Mouse (Mus musculus): ENCODE results near the gene Gm37419. TPM values are rescaled to one million over a fixed set of nuclear protein-coding genes. Genes with fewer than 3 reads are reported as not detected.

The Gm37419 gene
- polyA plus RNA-seq, 2 experiments, result not detected

DNA sequence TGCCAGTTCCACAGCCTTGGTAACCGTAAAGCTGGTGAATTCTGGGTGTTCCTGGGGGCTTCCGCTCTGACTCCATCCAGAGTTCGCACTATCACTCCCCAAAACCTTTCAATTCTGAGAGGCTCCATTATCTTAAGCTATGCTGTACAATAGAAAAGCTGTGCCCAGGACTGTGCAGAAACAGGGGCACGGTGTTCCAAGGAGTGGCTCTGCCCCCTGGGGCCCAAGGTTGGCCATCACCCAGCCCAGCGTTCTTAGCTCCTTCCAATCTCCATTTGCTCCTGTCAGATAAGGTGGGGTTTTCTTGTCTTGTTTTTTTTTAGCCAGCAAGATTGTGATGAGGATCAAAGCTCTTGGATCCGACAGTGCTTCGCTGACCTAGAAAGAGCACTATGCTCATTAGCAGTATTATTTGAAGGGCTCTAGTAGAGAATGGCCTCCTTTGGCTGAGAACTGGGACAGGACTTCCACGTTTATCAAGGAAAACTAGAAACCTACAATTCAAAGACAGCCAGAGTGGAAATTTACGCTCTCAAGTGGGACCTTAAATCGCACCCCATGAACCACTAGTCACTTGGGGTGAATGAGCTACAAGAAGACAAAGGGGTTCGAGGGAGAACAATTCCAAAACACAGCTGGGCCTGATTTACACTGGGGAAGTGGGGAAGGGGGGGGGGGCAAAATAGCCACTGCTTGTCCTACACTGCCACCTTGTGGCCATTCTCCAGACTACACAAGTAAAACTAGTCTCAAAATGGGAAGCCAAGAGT is 34.9 kb upstream of the Gm37419 start:
- WGBS (ENCODE audit: insufficient replicate concordance), result 40% methylated on average over 11 of the region's 11 CpGs
- Histone ChIP-seq H3K9me3 (ENCODE audit: control insufficient read depth, low read length) (no peaks in the 10 kb centered on the region), H3K4me3 (ENCODE audit: insufficient read depth in 1 of 2, low read depth in 2 of 2, low read length in 2 of 2) (no peak overlapping the region), H3K4me1 (replicated peaks; ENCODE audit: control insufficient read depth in 2 of 2, insufficient read depth in 2 of 2, low read length in 1 of 2) (no peaks in the 10 kb centered on the region), H3K27me3 (ENCODE audit: control insufficient read depth, insufficient read depth, low read length) (no peaks in the 10 kb centered on the region), H3K4me2 (ENCODE audit: low read depth) (no peak overlapping the region), H3K36me3 (replicated peaks; ENCODE audit: control insufficient read depth, insufficient read depth, low read depth) (no peaks in the 10 kb centered on the region), H3K9ac (replicated peaks) (no peak overlapping the region), H3K27ac (no peak overlapping the region)
- DNase-seq (ENCODE audit: low read depth in 3 of 3, low spot score in 3 of 3) (no peak), ATAC-seq (ENCODE audit: insufficient read depth) (no peak)
- TF ChIP-seq EP300 (IDR thresholded peaks at IDR 0.05; ENCODE audit: low read depth) (no peak), CTCF (IDR thresholded peaks at IDR 0.05; ENCODE audit: low read depth) (peak; percentile 69)

DNA sequence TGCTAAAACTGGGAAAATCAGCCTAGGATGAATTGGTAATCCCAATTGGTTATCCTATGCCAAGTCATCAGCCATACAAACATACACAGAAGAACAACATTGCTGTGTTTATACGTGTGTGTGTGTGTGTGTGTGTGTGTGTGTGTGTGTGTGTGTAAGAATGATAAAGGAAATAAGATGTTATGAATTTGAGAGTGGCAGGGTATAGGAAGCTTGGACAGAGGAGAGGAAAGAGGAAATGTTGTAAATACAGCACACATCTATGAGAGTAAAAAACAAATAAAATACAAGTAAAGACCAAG is 34.4 kb upstream of the Gm37419 start:
- DNase-seq (ENCODE audit: low read depth in 3 of 3, low spot score in 3 of 3) (no peak), ATAC-seq (ENCODE audit: insufficient read depth) (no peak)
- H3K4me3 ChIP-seq (ENCODE audit: insufficient read depth in 1 of 2, low read depth in 2 of 2, low read length in 2 of 2), result no peak overlapping the region
- TF ChIP-seq CTCF (IDR thresholded peaks at IDR 0.05; ENCODE audit: low read depth) (no peak), EP300 (IDR thresholded peaks at IDR 0.05; ENCODE audit: low read depth) (no peak)
- H3K4me1 ChIP-seq (replicated peaks; ENCODE audit: control insufficient read depth in 2 of 2, insufficient read depth in 2 of 2, low read length in 1 of 2), result no peaks in the 10 kb centered on the region
- H3K9ac ChIP-seq (replicated peaks), result no peak overlapping the region
- H3K27me3 ChIP-seq (ENCODE audit: control insufficient read depth, insufficient read depth, low read length), result no peaks in the 10 kb centered on the region
- H3K36me3 ChIP-seq (replicated peaks; ENCODE audit: control insufficient read depth, insufficient read depth, low read depth), result no peaks in the 10 kb centered on the region
- H3K9me3 ChIP-seq (ENCODE audit: control insufficient read depth, low read length), result no peaks in the 10 kb centered on the region
- no peak overlapping the region for H3K27ac ChIP-seq
- H3K4me2 ChIP-seq (ENCODE audit: low read depth), result no peak overlapping the region
- WGBS (ENCODE audit: insufficient replicate concordance), result 6% methylated on average over 1 of the region's 1 CpGs

GRCm38 (mm10) chr16:23958938-23959337 is 29.3 kb upstream of the Gm37419 start:
- ATAC-seq (ENCODE audit: insufficient read depth) (no peak), DNase-seq (ENCODE audit: low read depth in 3 of 3, low spot score in 3 of 3) (no peak)
- H3K27ac ChIP-seq, result no peak overlapping the region
- H3K36me3 ChIP-seq (replicated peaks; ENCODE audit: control insufficient read depth, insufficient read depth, low read depth), result no peaks in the 10 kb centered on the region
- H3K9ac ChIP-seq (replicated peaks), result no peak overlapping the region
- no peak overlapping the region for H3K4me3 ChIP-seq (ENCODE audit: insufficient read depth in 1 of 2, low read depth in 2 of 2, low read length in 2 of 2)
- no peaks in the 10 kb centered on the region for H3K27me3 ChIP-seq (ENCODE audit: control insufficient read depth, insufficient read depth, low read length)
- H3K4me1 ChIP-seq (replicated peaks; ENCODE audit: control insufficient read depth in 2 of 2, insufficient read depth in 2 of 2, low read length in 1 of 2), result no peaks in the 10 kb centered on the region
- H3K4me2 ChIP-seq (ENCODE audit: low read depth), result no peak overlapping the region
- TF ChIP-seq CTCF (IDR thresholded peaks at IDR 0.05; ENCODE audit: low read depth) (no peak), EP300 (IDR thresholded peaks at IDR 0.05; ENCODE audit: low read depth) (no peak)
- H3K9me3 ChIP-seq (ENCODE audit: control insufficient read depth, low read length), result no peaks in the 10 kb centered on the region

GRCm38 (mm10) chr16:23962401-23962800 is 25.9 kb upstream of the Gm37419 start:
- ATAC-seq (ENCODE audit: insufficient read depth) (no peak), DNase-seq (ENCODE audit: low read depth in 3 of 3, low spot score in 3 of 3) (no peak)
- no peaks in the 10 kb centered on the region for H3K9me3 ChIP-seq (ENCODE audit: control insufficient read depth, low read length)
- no peak overlapping the region for H3K4me3 ChIP-seq (ENCODE audit: insufficient read depth in 1 of 2, low read depth in 2 of 2, low read length in 2 of 2)
- no peak for TF ChIP-seq EP300 (IDR thresholded peaks at IDR 0.05; ENCODE audit: low read depth)
- TF ChIP-seq CTCF (IDR thresholded peaks at IDR 0.05; ENCODE audit: low read depth), result peak; percentile 53
- H3K27ac ChIP-seq, result no peak overlapping the region
- 57% methylated on average over 2 of the region's 2 CpGs for WGBS (ENCODE audit: insufficient replicate concordance)
- H3K36me3 ChIP-seq (replicated peaks; ENCODE audit: control insufficient read depth, insufficient read depth, low read depth), result no peaks in the 10 kb centered on the region
- H3K9ac ChIP-seq (replicated peaks), result no peak overlapping the region
- no peak overlapping the region for H3K4me2 ChIP-seq (ENCODE audit: low read depth)
- H3K27me3 ChIP-seq (ENCODE audit: control insufficient read depth, insufficient read depth, low read length), result no peaks in the 10 kb centered on the region
- H3K4me1 ChIP-seq (replicated peaks; ENCODE audit: control insufficient read depth in 2 of 2, insufficient read depth in 2 of 2, low read length in 1 of 2), result no peaks in the 10 kb centered on the region

- no peaks in the 10 kb centered on the region for H3K9me3 ChIP-seq (ENCODE audit: control insufficient read depth, low read length)
- H3K4me1 ChIP-seq (replicated peaks; ENCODE audit: control insufficient read depth in 2 of 2, insufficient read depth in 2 of 2, low read length in 1 of 2), result no peaks in the 10 kb centered on the region
- no peak overlapping the region for H3K4me2 ChIP-seq (ENCODE audit: low read depth)
- no peaks in the 10 kb centered on the region for H3K27me3 ChIP-seq (ENCODE audit: control insufficient read depth, insufficient read depth, low read length)
- 69% methylated on average over 22 of the region's 22 CpGs for WGBS (ENCODE audit: insufficient replicate concordance)
- TF ChIP-seq EP300 (IDR thresholded peaks at IDR 0.05; ENCODE audit: low read depth), result no peak
- no peak for TF ChIP-seq CTCF (IDR thresholded peaks at IDR 0.05; ENCODE audit: low read depth)
- no peaks in the 10 kb centered on the region for H3K36me3 ChIP-seq (replicated peaks; ENCODE audit: control insufficient read depth, insufficient read depth, low read depth)
- no peak for ATAC-seq (ENCODE audit: insufficient read depth)
- no peak for DNase-seq (ENCODE audit: low read depth in 3 of 3, low spot score in 3 of 3)
- H3K4me3 ChIP-seq (ENCODE audit: insufficient read depth in 1 of 2, low read depth in 2 of 2, low read length in 2 of 2), result no peak overlapping the region
- no peak overlapping the region for H3K9ac ChIP-seq (replicated peaks)
- H3K27ac ChIP-seq, result no peak overlapping the region
Observed at GRCm38 (mm10) chr16:23963896-23964668, 24.2 kb upstream of the Gm37419 start.

All from liver, embryonic 14.5 days (tissue).